Mouse (Mus musculus) large intestine, adult 2 months (tissue): ENCODE data around the gene Fosl2. TPM values are rescaled to one million over a fixed set of nuclear protein-coding genes. Genes with fewer than 3 reads are reported as not detected.
"Not testable (repeated sequence)": the region's sequence is repeated elsewhere in the genome, so short reads cannot be mapped to it uniquely, and the experiment has no call there.

Experiments
- DNase-seq: peaks from one replicate; pipeline ENCODE4 v3.0.0-alpha.2; 2012; ENCODE audit warnings: low read depth, low spot score
- whole genome bisulfite sequencing: fragments of 180-500 bp; shearing (Covaris S2); methylation state at CpG from one replicate; pipeline ENCODE4 v1.1.7; 2018; 5-methylcytosine and 5-hydroxymethylcytosine counted together
- polyA plus RNA-seq: library from polyadenylated mRNA; depleted of rRNA; stranded (reverse); fragments of >200 nt; gene quantifications from 2 replicates; pipeline ENCODE4 v1.2.3, GENCODE M21; 2012

Gene Fosl2
- polyA plus RNA-seq, 1 experiment: 31.2 TPM

DNA sequence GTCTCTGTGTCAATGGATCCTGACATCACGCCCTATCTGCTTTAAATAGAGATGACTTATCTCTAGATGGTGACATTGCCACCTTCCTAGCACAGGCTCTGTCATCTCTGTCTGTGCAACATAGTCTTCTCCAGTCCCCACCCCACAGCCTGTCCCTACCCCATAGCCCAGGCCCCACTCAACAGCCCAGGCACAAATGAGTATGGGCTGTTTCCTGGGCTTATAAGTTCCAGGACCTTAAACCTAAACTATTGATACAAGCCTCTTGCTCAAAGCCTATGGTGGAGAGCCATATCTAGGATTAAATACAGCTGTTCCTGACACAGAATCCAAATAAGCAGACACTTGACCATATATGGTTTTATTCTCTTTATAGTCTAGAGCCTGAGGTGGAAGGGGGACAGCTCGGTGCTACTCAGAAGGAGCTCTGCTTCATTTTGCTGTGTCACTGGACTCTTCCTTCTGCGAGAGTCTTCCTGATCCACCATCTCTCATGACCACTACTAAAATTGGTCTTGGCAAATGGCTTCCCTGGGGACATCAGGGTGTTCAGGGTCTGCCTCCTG is 28.0 kb downstream of the Fosl2 start:
- no peak for DNase-seq
- 79% methylated on average over 3 of the region's 3 CpGs for WGBS

DNA sequence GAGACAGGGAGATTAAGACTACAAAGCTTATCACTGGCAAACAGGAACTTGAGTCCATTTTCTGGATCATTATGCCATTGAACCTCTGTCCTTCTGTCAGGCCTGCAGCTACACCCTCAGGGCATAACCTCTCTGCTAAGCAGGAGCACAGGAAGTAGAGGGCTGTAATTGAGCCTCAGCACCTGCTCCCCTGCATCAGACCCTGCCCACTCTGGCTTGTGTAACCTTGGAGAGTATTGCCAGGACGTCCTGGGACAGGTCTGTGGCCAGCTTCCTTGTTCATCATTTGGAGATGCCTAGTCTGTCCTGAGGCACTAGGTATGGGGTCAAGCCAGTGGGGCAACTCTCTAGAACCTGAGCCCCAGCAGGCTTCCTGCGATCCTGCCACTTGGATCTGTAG is 36.6 kb downstream of the Fosl2 start:
- no peak for DNase-seq
- WGBS: 60% methylated on average over 2 of the region's 2 CpGs

DNA sequence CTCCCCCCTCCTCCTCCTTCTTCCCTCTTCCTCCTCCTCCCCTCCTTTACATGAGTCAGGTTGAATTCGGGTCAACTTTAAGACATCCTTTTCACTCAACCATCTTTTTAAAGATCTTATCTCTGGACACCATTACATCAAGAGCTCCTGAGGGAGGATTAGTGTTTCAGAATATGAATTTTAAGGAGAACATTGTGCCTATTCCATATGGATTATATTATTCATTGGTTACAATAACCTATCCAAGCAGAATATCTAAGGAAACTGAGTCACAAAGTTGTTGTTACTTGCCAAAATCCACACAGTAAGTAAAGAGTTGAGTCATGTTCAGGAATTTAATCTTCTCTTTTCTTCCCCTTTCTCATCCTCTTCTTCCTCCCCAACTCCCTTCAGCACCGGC is 41.2 kb downstream of the Fosl2 start:
- DNase-seq: no peak
- 56% methylated on average over 2 of the region's 2 CpGs for WGBS

DNA sequence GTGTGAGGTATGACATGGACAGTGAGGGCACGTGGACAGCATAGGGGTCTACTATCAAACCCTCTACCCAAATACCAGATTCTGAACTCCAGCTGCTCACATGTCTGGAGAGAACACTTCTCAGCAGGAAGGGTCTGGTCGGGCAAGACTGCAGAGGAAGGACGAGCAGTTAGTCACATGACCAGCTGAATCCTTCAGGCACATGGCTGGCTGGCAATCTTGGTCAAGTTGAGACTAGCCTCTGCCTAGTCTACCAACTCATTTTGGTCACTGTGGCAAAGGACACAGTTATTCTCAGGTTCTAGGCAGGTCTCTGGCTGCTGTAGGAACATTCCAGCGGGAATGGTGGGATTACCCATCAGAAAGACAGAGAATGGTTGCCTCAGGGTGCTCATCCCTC is 42.1 kb downstream of the Fosl2 start:
- 81% methylated on average over 4 of the region's 4 CpGs for WGBS
- DNase-seq: no peak

DNA sequence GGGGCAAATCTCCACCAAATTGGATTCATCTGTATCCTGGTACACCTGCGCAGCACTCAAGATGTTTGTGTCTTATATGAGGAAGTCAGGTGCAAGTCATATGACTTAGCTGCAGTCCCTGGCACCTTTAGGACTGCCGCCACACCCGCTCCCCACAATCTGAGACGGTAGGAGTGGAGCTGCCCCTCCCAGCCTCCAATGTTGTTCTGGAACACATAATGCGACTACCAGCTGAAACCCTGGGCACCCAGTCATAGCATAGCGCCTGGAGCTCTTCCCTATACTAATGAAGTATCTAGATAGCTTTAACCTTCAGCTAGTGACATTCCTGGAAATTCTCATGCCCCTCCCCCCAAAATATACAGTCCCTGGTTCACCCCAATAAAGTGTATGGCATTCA is 43.1 kb downstream of the Fosl2 start:
- WGBS: 27% methylated on average over 5 of the region's 6 CpGs
- DNase-seq: not testable (repeated sequence)

DNA sequence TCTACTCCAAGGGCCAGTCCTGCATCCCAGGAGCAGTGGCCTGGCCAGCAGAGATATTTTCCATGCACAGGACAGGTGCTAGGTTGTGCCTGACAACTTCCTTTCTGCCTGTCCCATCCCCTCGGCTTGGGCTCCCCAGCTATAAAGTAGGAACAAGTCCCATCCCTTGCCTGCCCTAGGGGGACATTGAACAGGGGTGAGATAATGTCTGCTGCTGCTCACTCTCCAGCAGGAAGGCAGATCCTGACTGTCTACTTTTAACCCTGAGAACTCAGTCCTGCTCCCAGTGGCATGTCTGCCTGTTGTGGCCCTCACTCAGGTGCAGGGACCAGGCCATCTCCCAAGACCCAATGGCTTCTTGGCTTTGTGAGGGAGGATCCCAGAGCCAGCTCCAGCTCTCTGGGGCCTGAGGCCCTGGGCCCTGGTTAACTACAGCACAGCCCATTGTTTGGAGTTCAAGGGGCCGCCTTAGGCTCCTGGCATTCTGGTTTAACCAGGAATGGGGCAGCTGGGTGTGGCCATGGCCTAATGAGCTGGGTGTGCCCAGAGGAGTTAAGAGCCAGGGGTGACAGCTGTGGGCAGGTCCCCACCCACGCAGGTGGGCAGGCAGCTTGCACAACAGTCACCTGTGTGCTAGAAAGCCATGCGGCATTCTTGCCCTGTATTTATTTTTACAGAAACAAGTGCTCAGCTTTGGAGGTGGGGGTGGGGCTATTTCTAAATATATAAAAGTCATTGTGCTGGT is 47.5 kb downstream of the Fosl2 start:
- 25% methylated on average over 4 of the region's 4 CpGs for WGBS
- DNase-seq: peak; percentile 85

DNA sequence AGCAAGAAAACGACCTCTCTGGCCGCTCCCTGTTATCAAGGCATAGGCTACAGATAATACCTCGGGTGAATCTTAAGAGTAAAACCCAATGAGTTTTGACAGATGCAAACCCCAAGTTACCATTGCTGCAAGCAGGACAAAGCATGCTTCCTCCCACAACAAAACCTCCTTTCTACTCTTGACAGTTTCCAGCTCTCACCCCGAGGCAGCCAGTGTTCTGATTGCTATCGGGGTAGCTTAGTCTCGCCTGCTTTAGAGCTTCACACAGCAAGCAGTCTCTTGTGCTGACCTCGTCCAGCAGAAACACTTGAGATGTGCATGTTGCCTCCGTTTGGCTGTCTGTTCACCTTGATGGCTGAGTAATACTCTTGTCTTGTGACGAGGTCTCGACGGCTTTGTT is 52.1 kb downstream of the Fosl2 start:
- no peak for DNase-seq
- 59% methylated on average over 11 of the region's 11 CpGs for WGBS

DNA sequence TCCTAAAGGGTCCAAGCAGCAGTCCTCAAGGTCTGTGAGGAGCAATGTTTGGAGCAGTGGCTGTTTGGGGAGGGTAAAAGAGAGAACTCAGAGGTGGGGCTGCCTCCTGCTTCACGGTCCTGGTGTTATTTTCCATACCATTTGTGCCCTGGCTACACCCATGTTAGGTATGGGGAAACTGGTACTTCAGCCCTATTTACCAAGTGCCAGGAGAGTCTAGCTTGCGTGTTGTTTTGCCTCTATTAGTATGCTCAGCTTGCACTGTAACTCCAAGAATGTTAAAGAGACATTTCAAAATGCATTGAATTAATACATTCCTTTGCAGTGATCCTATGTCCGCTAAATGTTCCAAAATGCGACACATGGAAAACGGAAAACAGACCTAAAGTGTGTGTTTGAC is 55.7 kb downstream of the Fosl2 start:
- WGBS: 71% methylated on average over 5 of the region's 5 CpGs
- no peak for DNase-seq

DNA sequence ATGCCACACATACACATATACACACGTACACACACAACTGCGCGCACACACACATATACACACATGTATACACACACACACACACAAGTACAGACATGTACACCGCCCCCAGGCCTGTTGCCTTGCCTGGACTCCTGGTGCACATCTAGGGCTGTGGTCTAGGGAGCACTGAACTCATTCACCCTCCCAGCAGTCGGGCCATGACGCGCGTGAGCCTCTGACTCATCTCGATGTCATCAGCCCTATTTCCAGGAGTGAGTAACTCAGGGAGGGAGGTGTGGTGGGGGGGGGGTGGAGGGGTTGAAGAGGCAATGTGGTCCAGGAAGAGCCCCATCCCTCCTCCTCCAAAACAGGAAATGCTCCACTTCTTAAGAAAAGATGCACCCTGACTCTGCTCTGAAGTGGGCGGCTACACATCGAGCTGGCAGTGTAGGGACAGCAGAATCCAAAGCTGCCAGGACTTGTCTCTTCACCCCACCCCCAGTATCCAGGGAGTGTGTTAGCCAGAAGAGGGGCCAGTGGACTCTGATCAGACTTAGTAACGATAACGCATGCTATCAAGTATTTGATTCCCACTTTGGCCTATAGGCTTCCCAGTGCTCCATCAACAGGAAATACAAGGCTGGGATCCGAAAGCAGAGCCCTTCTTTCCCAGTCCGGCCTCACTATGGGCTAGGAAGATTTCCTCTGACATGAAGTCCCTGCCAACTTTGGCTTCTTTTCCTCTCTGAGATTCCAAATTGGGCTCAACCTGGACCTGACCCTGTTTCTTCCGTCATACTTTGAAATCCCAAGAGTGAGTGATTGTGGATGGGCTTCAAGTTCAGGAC is 56.6 kb downstream of the Fosl2 start:
- 63% methylated on average over 16 of the region's 16 CpGs for WGBS
- no peak for DNase-seq

DNA sequence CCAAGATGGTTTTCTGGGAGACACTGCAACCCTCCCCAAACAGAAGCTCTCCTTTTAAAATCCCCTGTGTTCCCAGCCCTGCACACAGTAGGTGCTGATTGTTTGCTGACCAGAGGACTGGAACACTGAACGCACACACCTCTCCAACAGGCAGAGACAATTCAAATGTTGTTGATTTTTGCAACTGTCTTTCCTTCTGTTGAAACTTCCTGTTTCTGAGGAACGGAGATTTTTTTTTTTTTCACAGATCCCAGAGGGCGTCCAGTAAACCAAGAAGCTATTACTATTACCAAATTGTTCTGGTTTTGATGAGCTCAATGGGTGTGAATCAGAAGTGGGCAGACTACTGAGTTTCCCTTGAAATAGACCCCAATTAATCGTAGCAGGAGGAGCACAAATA is 58.6 kb downstream of the Fosl2 start:
- 62% methylated on average over 4 of the region's 4 CpGs for WGBS
- DNase-seq: no peak

DNA sequence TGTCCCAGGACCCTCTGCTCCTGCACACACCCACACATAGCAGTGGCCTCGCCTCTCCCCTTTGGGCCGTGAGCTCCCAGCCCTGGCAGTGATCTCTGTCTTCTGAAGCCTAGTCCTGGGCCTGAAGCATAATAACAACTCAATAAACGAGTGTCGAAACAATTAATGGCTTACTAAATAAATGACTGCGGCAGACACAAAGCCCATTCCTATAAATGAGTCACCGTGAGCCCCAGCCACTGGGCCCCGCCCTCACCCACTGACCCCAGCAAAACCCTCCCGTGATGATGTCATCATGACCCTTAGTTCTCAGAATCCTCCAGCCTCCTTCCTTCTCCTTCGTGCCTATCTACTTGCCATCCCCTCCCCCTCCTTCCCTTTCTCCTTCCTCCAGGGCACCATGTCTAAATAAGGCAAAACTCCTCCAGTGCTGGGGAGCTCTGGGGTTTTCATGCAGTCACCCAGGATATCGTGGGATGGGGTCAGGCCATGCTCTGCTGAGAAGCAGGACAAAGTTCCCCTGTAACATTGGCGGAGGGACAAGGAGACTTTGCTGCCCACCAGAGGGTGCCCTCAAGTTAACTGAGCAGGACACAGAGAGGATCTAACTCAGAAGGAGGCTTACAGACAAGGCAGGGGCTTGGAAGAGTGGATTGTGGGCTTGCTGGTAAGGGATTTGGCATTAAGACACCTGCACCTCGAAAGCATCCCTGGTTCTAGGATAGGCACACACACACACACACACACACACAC is 60.4 kb downstream of the Fosl2 start:
- 31% methylated on average over 12 of the region's 12 CpGs for WGBS
- no peak for DNase-seq

DNA sequence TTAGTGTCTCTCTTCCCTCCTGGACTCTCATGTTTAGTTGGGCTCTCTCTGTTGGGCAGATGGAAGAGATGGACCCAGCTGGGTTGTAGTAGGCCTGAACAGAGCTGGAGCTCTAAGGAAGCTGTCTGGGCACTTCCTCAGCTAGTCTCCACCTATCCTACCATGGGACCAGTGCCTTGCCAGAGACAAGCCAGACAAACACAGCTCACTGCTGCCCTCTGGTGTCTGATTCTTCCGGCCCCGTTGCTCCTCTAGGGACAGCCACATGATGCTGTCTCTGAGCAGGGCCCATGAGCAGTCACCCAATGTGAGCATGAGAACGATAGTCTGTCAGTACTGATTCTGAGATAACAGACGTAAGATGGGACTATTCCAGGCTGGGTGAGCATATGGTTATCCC is 62.1 kb downstream of the Fosl2 start:
- WGBS: 8% methylated on average over 4 of the region's 4 CpGs
- DNase-seq: peak; percentile 94

DNA sequence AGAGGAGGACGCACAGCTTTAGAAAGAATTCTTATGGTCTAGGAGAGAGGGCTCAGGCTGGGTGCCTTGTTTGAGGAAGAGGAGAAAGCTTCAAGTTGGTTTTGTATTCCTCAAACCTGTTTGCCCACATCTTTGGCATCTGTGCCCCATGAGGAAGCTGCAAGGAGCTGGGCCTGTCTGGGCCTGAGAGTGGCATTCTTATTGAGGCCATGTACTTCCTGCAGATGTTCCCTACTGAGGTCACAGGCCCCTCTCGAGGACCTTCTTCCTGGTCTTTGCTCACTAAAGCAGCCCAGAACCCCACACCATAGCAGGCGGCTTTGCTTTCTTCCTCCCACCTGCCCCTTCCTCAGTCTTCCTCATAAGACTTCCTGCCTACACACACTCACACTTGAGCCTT is 63.5 kb downstream of the Fosl2 start:
- WGBS: 62% methylated on average over 3 of the region's 3 CpGs

DNA sequence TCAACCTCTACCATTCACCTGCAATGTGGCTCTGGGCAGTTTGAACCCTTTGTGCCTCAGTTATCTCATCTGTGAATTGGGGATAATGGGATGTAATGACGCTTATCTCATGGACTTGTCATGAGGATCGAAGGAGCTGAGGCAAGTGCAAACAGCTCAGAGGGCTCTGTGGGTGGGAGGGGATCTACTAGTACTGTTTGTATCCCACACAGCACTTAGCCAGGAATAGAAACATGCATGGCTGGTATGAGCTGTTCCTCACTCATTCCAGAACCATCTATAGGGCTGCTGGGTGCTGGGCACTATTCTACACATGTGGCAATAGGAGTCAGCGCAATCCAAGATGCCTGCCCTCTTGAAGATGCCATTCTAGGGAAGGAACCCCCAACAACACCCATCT is 64.0 kb downstream of the Fosl2 start:
- no peak for DNase-seq
- 98% methylated on average over 3 of the region's 3 CpGs for WGBS

More for the DNA sequence above, 63.5 kb downstream of the Fosl2 start:
- no peak for DNase-seq

DNA sequence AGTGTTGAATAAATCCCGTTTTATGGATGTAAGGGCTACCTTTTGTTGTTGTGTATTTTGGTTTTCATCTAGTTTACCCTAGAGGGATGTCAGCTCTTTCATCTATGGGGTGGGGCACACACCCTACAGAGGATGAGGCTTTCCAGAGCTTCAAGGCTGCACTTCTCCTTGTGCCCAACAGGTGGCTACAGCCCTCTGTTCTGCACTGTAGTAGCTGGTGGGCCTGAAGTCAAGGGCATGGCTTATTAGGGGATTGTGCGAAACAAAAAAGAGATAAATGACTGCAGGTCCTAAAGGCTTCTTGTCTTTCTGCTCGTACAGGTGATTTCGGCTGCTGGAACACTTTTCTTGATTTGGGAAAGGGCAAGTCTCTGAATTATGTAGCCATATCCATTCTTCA is 69.1 kb downstream of the Fosl2 start:
- no peak for DNase-seq
- WGBS: 79% methylated on average over 4 of the region's 4 CpGs

DNA sequence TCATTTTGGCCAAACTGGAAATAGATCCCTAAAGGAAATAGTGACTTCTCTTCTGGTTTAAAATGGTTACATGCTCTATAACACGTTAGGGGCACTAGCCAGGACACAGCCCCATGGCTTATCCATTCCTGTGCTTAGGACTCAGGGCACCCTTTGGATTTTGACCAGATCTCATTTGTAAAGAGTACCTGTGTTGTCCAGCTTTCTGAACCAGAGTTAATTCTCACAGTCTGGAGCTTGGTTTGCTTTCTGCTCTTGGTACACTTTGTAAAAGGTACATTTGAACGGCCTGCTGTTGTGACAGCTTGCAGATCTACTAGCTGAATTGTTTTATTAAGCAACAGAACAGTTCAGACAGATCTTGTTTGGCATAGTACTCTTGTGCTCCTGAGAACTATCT is 71.1 kb downstream of the Fosl2 start:
- DNase-seq: no peak

More for the DNA sequence above, 71.1 kb downstream of the Fosl2 start:
- WGBS: 40% methylated on average over 2 of the region's 2 CpGs
